Mouse (Mus musculus) liver, embryonic 14.5 days (tissue): ENCODE measurements at regions not wholly inside any gene's neighbourhood (a gene's known extent, or its start where the extent isn't known, plus 50 kb on each side); places are given as distances from the start of the nearest gene placed in this dataset.
A peak's percentile ranks its signal among the peaks of the same experiment; 100 is the strongest.

Experiments
- ATAC-seq: fragments of 200-750 bp; cut with Nextera tagmentation; 2 replicates; pipeline ENCODE4 v1.8.0; 2017; ENCODE audit warnings: moderate number of reproducible peaks, mild to moderate bottlenecking, moderate library complexity; ENCODE audit not compliant: insufficient read depth
- DNase-seq, 3 experiments: peaks; one replicate each; pipeline ENCODE4 v3.0.0-alpha.2; 2012 to 2013; ENCODE audit warnings: low read depth in 3 of 3, low spot score in 3 of 3
- H3K27ac ChIP-seq: fragments of 300-500 bp; sonication (generic); 2 replicates; pipeline ENCODE4 v1.5.1; 2014; ENCODE audit warnings: moderate library complexity, mild to moderate bottlenecking, control low read depth, inconsistent platforms
- H3K27me3 ChIP-seq: fragments of 300-500 bp; sonication (generic); 2 replicates; pipeline ENCODE4 v1.6.1; 2014; ENCODE audit warnings: mild to moderate bottlenecking, low read length, moderate library complexity; ENCODE audit not compliant: control insufficient read depth, insufficient read depth
- H3K36me3 ChIP-seq: fragments of 300-500 bp; sonication (generic); replicated peaks from 2 replicates; pipeline ENCODE4 v1.6.1; 2014; ENCODE audit warnings: low read depth; ENCODE audit not compliant: control insufficient read depth, insufficient read depth
- H3K4me1 ChIP-seq, 2 experiments: fragments of 200-500 bp in 1 of 2; fragments of 300-500 bp in 1 of 2; sonication (generic) in 1 of 2; replicated peaks; 2 replicates each; pipeline ENCODE4 v1.6.1; 2012 to 2014; ENCODE audit warnings: antibody characterized with exemption in 1 of 2, inconsistent platforms in 1 of 2, low read length in 1 of 2; ENCODE audit not compliant: control insufficient read depth in 2 of 2, insufficient read depth in 2 of 2
- H3K4me2 ChIP-seq: fragments of 300-500 bp; sonication (generic); 2 replicates; pipeline ENCODE4 v1.6.1; 2014; ENCODE audit warnings: low read depth, mild to moderate bottlenecking, control low read depth, moderate library complexity
- H3K4me3 ChIP-seq, 2 experiments: fragments of 200-500 bp in 1 of 2; fragments of 300-500 bp in 1 of 2; sonication (generic) in 1 of 2; 2 replicates each; pipeline ENCODE4 v1.5.1; 2012 to 2014; ENCODE audit warnings: low read depth in 2 of 2, low read length in 2 of 2, mild to moderate bottlenecking in 2 of 2, control low read depth in 1 of 2, inconsistent platforms in 1 of 2, moderate library complexity in 1 of 2; ENCODE audit not compliant: insufficient read depth in 1 of 2
- H3K9ac ChIP-seq: fragments of 300-500 bp; sonication (generic); replicated peaks from 2 replicates; pipeline ENCODE4 v1.6.1; 2014; ENCODE audit warnings: mild to moderate bottlenecking, control low read depth, moderate library complexity
- H3K9me3 ChIP-seq: fragments of 300-500 bp; sonication (generic); 2 replicates; pipeline ENCODE4 v1.6.1; 2016; ENCODE audit warnings: low read length, mixed read lengths; ENCODE audit not compliant: control insufficient read depth
- CTCF ChIP-seq: IDR thresholded peaks from 2 replicates; pipeline ENCODE4 v1.5.1; 2016; ENCODE audit warnings: antibody characterized with exemption, low read depth, control low read depth
- EP300 ChIP-seq: IDR thresholded peaks from 2 replicates; pipeline ENCODE4 v1.6.1; 2016; ENCODE audit warnings: antibody characterized with exemption, low read depth
- WGBS: fragments of 180-500 bp; shearing (Covaris S2); extraction: QIAGEN DNeasy Blood & Tissue Kit; methylation state at CpG from one replicate; pipeline ENCODE4 v1.1.7; 2014; ENCODE audit not compliant: insufficient replicate concordance; 5-methylcytosine and 5-hydroxymethylcytosine counted together

GRCm38 (mm10) chr1:55874143-55874867 lies 468.6 kb downstream of the Plcl1 start:
- no peak for TF ChIP-seq EP300
- peak; percentile 89 for TF ChIP-seq CTCF
- Histone ChIP-seq H3K9ac (no peak overlapping the region), H3K9me3 (no peaks in the 10 kb centered on the region), H3K4me1 (no peaks in the 10 kb centered on the region), H3K4me2 (no peak overlapping the region), H3K27ac (no peak overlapping the region), H3K4me3 (no peak overlapping the region), H3K36me3 (no peaks in the 10 kb centered on the region), H3K27me3 (no peaks in the 10 kb centered on the region)
- 17% methylated on average over 7 of the region's 7 CpGs for WGBS
- no peak for ATAC-seq
- peak; percentile 9 to 31 (median 26) for DNase-seq

DNA sequence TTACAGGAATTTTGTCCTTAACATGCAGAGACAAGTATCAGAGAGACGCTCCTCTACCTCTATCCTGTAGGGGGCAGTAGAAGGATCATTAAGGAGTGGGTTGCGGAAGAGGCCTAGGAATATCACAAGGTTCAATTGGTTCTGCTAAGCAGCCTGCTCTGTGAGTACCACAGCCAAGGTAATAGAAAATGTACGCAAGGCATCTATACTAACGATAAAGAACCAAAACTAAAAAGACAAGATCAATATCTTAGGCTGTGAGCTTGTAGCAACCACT lies 469.1 kb downstream of the Plcl1 start:
- no peaks in the 10 kb centered on the region for H3K9me3 ChIP-seq
- 66% methylated on average over 4 of the region's 4 CpGs for WGBS
- DNase-seq: no peak

GRCm38 (mm10) chr1:55884576-55884975 lies 478.9 kb downstream of the Plcl1 start:
- H3K36me3 ChIP-seq: no peaks in the 10 kb centered on the region
- H3K9ac ChIP-seq: no peak overlapping the region
- no peaks in the 10 kb centered on the region for H3K27me3 ChIP-seq
- DNase-seq (no peak), ATAC-seq (no peak)
- H3K27ac ChIP-seq: no peak overlapping the region
- H3K4me3 ChIP-seq: no peak overlapping the region
- H3K4me2 ChIP-seq: no peak overlapping the region
- H3K9me3 ChIP-seq: no peaks in the 10 kb centered on the region
- TF ChIP-seq EP300: no peak
- no peak for TF ChIP-seq CTCF
- no peaks in the 10 kb centered on the region for H3K4me1 ChIP-seq

More for the DNA sequence above, 469.1 kb downstream of the Plcl1 start:
- TF ChIP-seq CTCF: peak; percentile 31; the same call in 1 of the 2 replicates
- no peak for TF ChIP-seq EP300
- Histone ChIP-seq H3K4me3 (no peak overlapping the region), H3K36me3 (no peaks in the 10 kb centered on the region), H3K9ac (no peak overlapping the region), H3K4me2 (no peak overlapping the region), H3K27me3 (no peaks in the 10 kb centered on the region), H3K27ac (no peak overlapping the region), H3K4me1 (no peaks in the 10 kb centered on the region)
- ATAC-seq: no peak

DNA sequence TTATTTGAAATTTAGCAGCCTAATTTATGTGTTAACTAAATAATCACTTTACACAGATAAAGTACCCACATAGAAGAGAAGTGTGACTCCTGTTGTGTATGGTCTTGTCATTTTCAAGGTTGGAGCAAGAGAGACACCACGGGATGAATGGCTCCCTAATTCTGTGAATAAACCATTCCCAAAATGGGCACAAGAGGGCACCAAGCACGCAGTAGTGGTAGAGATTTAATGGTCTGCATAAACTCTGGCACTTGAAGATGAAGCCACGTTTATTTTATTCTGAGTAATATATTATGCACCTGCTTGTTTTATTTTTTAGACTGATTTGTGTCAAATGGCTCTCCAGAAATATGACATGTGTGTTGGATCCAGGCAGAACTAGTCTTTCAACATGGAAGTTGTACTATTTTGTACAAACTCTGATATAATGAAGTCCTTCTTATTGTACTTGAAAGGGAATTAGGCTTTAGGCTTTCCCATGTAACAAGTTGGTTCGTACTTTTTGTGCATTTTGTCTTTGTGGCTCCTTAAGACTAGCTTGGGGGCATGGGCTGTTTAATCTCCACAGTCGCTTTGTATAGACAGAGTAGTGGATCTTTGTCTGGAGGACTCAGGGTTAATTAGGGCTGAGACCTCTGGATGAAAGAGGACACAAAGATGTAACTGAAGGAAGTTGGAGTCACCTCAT lies 480.8 kb downstream of the Plcl1 start:
- H3K4me2 ChIP-seq: no peak overlapping the region
- H3K27me3 ChIP-seq: no peaks in the 10 kb centered on the region
- no peak for DNase-seq
- no peaks in the 10 kb centered on the region for H3K9me3 ChIP-seq
- peak; percentile 62 for TF ChIP-seq CTCF
- no peak for TF ChIP-seq EP300
- no peak overlapping the region for H3K27ac ChIP-seq
- no peak for ATAC-seq
- WGBS: 20% methylated on average over 5 of the region's 5 CpGs
- H3K4me1 ChIP-seq: no peaks in the 10 kb centered on the region
- H3K36me3 ChIP-seq: no peaks in the 10 kb centered on the region
- H3K4me3 ChIP-seq: no peak overlapping the region
- no peak overlapping the region for H3K9ac ChIP-seq

DNA sequence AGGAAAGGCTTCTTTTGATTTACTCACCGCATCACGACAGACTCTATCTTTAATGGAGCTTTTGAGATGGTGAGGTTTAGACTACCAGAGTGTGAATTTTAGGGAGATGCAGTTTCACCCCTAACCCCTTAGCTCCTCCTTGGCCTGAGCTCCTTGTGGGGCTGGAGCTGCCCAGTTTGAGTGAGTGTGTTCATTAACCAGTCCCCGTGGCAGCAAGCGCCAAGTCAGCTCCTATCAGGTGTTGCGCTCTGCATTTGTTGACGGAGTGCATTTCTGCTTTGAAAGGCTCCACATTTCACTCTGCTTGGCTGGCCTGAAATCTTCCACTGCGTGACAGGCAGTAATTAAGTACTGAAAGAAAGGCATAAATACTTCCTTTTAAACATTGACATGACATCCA lies 481.7 kb downstream of the Plcl1 start:
- no peaks in the 10 kb centered on the region for H3K27me3 ChIP-seq
- no peak for TF ChIP-seq CTCF
- no peak for TF ChIP-seq EP300
- H3K4me2 ChIP-seq: no peak overlapping the region
- H3K4me3 ChIP-seq: no peak overlapping the region
- no peaks in the 10 kb centered on the region for H3K4me1 ChIP-seq
- H3K27ac ChIP-seq: no peak overlapping the region
- H3K9me3 ChIP-seq: no peaks in the 10 kb centered on the region
- ATAC-seq (no peak), DNase-seq (no peak)
- no peak overlapping the region for H3K9ac ChIP-seq
- WGBS: 67% methylated on average over 7 of the region's 7 CpGs
- no peaks in the 10 kb centered on the region for H3K36me3 ChIP-seq
